Mouse (Mus musculus) bone marrow macrophage, adult 2 months (primary cell): ENCODE results near the gene Fbxl13.

Experiments used
- CTCF ChIP-seq: IDR thresholded peaks from 2 replicates; pipeline ENCODE4 v1.5.1; 2012; ENCODE audit warnings: low read depth, mild to moderate bottlenecking, low read length, moderate library complexity
- POLR2A ChIP-seq: IDR thresholded peaks from 2 replicates; pipeline ENCODE4 v1.6.1; 2012; ENCODE audit warnings: mild to moderate bottlenecking, low read depth, low read length, borderline replicate concordance

DNA sequence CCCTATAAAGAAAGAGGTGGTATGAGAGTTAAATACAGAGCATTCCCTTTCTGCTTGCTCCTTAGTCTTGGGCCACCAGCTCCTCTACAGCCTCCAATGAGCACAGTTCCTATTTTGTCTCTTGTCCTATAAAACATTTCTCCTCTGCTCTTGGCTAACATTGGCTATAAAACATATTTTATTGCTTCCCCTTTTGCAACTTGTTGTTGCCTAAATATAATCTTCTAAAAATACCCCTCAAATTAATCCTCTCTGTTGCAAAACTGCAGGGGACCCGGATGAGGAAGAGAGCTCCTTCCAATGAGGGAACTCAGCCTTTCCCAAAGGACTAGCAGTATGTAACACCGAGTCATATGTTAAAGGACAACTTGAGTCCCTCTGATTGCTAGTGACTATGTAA is 81.5 kb downstream of the Fbxl13 start:
- TF ChIP-seq POLR2A = no peak
- no peak for TF ChIP-seq CTCF
